Mouse (Mus musculus) splenic B cell, adult 2 months (primary cell): ENCODE results near the gene Cep128.

Source experiments
- DNase-seq: peaks from one replicate; pipeline ENCODE4 v3.0.0-alpha.2; 2011; ENCODE audit warnings: low read depth, low spot score
- H3K27me3 ChIP-seq: 2 replicates; pipeline ENCODE4 v1.6.1; 2012; ENCODE audit warnings: mild to moderate bottlenecking, low read length, moderate library complexity, mixed read lengths; ENCODE audit not compliant: control insufficient read depth, poor library complexity, insufficient read depth, severe bottlenecking
- H3K36me3 ChIP-seq: 2 replicates; pipeline ENCODE4 v1.6.1; 2012; ENCODE audit warnings: mild to moderate bottlenecking, low read length, moderate library complexity, mixed read lengths; ENCODE audit not compliant: control insufficient read depth, poor library complexity, insufficient read depth, severe bottlenecking

The Cep128 gene

GRCm38 (mm10) chr12:90954740-90955473, 429.3 kb downstream of the Cep128 start:
- Histone ChIP-seq H3K27me3 (no peaks in the 10 kb centered on the region), H3K36me3 (no peaks in the 10 kb centered on the region)
- DNase-seq: no peak
